Mouse (Mus musculus) heart, postnatal 4 days (tissue): Measurements from ENCODE around the gene Nav2. TPM values are rescaled to one million over a fixed set of nuclear protein-coding genes. Genes with fewer than 3 reads are reported as not detected.

Experiments
- DNase-seq: peaks from one replicate; pipeline ENCODE4 v3.0.0; 2021
- total RNA-seq, 2 experiments: library from RNA; stranded (reverse); gene quantifications; 2 replicates each; pipeline ENCODE4 v1.2.3; 2021

Gene Nav2
- total RNA-seq, 2 experiments from 2014 or later = 106 to 112 TPM

DNA sequence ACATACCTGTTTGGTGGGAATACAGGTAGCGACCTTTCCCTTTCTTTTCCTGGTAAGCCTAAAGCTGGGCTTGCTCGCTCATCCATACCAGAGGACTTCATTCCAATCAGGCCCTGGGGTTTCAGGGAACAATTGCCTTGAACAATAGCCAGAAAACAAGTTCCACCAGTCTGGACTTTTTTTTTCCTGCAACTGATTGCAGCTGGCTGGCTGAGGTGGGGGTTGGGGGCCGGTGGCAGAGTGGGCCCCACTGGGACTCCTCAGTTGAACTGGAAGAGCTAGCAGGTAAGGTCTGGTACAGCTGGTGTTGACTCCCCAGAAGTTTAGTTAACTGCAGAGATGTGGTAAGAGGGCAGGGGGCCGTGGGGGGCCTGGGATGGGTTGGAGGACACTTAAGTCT is 619.0 kb downstream of the Nav2 start:
- DNase-seq = no peak

DNA sequence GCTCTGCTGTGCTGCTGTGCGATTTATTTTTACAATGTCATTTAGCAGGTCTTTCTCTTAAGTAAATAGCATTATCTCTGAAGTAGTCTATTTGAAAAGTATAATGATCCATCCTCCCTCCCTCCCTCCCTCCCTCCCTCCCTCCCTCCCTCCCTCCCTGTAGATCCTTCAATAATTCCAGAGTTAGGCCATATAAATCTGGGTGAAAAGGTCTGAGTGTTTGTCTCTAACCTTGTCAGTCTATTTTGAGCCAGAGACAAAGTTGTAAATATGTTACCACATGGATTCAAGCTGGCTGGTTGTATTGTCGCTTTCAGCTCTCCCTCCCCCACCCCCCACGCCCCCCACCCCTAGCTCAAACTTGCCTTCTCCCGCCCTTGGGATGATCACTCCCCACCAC is 619.4 kb downstream of the Nav2 start:
- DNase-seq = no peak

DNA sequence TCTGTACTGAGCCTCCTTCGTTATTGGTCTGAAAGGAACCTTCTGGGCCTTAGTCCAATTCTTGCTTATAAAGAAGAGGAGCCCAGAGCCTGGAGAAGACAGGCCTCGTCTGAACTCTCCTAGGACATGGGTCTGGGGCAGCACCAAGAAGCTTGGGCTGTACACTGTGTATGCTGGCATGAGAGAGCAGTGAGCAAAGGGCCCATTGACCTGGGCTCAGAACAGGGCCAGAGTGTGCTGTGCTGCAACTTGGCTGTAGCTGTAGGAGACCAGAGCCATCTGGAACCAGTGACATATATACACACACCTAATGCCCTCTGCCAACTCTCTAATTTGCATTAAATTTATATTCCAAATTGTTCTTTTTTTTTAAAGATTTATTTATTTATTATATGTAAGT is 621.0 kb downstream of the Nav2 start:
- no peak for DNase-seq

DNA sequence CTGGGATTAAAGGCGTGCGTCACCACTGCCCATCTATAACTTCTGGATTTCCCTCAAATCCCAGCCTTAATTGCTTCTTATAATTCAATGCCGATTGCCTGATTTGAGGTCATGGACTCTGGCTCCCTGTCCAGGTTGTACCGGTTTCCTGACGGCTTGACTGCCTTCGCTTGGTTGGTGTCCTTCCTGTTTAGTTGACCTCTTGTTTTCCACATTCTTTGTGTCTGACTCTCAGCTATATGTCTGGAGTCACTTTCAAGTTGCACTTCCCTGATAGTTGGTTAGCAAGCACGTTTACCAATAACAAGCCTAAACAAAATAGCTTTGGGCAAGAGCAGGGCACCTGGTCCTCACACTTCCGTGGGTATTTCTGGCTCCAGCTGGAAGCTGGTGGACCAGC is 625.1 kb downstream of the Nav2 start:
- DNase-seq = no peak

DNA sequence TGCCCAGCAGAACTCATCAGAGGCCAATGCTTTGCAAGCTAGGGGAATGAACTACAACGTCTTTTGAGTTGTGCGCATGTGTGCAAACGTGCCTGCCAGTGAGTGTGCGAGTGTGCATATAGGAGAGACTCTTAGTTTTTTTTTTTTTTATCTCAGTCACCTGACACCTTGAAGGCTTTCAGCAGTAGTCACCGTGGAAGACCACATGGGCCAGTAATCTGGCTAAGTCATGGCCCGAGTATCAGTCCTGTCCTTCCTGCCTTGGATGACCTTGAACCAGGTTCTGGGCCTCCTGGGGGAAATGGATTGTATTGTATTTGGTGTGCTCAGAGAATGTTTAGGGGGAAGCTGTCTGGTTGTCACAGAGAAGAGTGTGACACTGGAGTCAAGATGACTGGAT is 625.7 kb downstream of the Nav2 start:
- DNase-seq = no peak

DNA sequence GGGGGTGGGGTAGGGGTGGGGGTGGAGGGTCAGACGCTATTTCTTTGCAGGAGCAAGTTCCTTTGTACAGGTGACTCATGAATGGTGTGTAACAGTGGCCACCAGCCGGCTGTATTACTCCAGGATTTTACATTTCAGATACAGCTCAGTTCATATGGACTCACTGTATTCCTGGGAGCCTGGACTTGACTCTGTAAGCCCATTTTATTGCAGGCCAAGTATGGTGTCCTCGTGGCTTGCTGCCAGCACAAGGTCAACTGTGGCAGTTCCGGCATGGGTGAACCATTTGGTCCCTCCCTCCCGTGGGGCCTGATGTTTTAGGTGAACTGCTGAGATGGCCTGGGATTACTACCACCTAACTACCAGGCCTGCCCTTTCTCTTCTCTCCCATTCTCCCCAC is 629.8 kb downstream of the Nav2 start:
- no peak for DNase-seq

DNA sequence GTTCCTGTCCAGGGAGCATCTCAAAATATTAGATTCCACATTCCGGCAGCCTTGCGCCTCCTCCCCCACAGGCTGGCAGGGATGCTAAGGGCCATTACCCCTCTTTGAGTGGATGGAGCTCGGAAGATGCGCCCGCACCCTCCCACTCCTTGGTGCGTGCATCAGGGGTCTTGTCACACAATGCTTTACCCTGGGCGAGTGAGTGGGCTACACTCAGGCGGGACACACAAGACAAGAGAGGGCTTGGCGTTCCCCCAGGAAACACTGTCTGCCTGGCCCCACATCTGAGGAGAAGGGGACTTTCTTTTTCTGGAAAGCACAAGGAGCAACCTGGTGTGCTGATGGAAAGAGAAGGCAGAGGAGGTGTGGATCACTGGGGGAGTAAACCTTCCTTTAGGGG is 631.7 kb downstream of the Nav2 start:
- DNase-seq = no peak

DNA sequence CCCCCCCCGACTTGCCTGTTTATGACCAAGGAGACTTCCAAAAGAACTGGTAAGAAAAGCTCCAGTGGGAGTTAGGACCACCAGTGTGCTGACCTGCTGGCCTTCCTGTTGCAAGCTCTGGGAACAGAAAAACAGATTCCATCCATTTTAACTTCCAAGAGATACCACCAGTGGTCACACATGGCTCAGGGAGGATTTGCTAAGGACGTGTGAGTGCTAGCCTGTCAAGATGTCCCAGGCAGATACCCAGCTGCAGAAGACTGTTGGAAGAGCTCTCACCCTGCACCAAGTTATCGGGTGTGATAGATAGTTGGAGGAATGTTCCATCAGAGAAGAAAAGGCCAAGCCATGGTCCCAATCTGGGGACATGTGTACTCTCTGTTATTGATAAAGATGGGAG is 633.6 kb downstream of the Nav2 start:
- no peak for DNase-seq

DNA sequence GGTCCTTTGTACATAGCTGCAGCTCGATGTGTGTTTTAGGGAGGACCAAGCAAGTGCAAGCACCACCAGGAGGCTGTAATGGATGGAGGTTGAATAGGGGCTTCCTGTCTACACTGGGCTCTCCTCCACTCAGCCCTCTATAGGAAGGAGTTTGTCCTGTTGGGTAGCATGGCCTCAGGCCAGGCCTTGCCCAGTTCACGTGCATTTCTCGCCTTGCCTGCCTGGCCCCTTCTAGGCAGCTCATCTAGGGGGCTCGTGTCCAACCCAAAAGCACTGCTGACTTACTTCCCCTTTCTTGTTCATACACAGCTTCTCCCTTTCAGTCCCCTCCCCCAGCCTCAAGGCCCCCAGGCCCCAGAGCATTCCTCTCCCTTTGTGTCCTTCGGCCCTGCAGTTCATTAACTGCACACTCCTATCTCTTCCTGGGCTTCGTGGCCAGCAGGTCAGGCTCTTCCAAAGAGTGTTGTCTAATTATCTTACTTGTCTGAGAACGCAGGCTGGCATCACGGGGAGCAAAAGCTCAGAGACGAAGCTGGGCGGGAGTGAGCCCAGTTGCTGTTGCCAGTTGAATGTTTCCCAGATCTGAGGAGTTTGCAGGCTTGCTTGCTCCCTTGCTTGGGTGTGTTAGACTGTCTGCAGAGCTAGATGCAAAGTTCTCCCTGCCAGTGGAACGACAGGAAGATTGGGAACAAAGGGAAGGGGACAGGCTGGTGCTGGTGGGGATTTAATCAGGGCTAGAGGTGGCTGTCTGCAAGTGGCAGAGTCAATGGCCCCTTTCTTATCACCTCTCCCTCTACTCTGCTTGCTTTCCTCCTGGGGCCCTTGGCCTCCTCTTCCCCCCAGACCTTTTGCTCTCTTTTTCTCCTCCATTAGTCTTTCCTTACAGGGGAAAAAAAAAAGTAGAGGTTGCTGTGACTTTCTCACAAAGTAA is 636.5 kb downstream of the Nav2 start:
- DNase-seq = no peak

DNA sequence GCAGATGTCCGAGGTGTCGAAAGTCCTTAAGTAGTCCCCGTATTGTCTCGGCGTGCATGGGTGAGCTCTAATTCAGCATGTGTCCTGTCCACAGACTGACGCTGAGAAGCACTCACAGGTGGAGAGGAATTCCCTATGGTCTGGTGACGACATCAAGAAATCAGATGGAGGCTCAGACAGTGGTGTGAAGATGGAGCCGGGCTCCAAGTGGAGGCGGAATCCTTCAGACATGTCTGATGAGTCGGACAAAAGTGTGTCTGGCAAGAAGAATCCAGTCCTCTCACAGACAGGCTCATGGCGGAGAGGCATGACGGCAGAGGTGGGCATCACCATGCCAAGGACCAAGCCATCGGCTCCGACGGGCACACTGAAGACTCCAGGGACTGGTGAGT is 637.2 kb downstream of the Nav2 start:
- no peak for DNase-seq

DNA sequence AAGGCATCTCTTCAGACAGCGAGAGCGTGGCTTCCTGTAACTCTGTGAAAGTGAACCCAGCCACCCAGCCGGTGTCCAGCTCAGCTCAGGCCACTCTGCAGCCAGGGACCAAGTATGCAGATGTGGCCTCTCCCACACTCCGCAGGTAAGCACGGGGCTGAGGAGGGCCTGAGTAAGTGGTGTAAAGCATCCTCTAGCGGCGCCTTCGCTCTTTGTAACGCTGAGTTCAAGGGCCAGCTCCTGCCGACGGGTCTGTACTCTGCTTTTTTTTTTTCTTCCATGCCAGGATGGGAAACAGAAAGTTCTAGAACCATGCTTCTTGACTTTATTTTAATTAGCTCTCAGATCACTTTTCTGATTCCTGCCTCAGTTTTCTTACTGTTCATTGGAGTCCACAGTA is 639.9 kb downstream of the Nav2 start:
- no peak for DNase-seq

DNA sequence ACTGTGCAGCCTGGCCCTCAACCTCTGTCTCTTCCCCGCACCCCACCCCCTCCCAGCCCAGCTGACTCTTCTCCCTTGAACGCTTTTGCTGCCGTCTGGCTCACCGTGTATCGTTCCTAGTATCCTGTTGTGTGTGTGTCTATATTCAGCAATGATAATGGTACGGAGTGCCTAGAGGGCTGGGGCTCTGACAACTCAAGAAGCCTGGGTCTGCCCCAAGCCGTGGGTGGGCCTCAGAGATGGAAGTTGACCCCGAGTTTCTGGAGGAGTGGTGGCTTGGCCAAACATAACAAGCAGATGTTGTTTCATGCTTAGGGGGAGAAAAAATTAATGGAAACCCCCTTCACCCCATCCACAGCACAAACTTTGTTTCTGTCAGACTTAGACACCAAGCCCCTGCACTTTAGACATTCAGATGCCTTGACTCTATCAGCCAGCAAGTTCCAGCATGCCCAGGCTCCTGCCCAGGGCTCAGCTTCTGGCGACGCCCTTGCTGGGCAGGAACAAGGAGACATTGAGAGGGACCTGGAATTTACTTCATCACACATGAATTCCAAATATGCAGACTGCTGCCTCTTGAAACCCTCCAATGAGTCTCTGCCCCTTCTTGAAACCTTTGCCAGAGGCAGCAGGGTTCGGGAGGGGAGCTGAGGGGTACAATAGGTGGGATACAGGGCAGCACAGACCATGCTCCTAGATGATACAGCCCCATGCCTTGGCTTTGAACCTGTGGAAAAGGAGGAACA is 644.9 kb downstream of the Nav2 start:
- DNase-seq = no peak

DNA sequence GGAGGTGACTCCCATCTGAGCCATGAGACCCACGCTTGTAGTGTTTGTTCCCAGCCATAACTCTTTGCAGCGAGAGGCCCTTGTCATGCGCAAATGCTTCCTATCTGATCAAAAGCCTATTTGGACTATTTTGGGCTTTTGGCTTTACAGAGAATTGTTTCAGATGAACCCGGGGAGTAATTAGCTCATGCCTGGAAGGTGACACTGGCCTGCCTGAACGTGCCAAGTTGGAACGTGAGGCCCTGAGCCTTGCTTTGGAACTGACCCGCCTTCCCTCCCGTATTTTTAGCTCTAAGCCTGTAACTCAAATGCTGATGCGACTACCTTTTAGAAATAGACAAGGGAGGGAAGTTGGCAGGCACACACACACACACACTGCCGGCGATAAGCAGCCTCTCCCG is 649.7 kb downstream of the Nav2 start:
- DNase-seq = peak; percentile 72

DNA sequence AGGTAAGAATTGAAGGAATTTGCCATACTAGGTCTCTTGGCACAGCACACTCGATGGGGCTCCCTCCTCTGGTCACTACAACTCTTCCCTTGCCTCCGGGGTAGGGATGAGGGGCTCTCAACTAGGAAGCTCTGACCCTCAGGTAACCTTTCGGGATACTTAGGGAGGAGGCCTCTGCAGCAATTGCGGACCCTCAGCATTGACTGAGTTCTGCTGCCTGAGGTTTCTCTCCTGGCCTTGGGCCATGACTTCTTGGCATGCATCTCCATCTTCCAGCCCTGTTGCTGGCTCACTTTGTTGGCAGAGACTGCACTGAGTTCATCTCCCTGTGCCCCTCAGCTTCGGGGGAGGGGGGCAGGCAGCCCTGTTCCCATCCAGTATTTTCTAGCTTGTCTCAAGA is 650.4 kb downstream of the Nav2 start:
- DNase-seq = peak; percentile 42

DNA sequence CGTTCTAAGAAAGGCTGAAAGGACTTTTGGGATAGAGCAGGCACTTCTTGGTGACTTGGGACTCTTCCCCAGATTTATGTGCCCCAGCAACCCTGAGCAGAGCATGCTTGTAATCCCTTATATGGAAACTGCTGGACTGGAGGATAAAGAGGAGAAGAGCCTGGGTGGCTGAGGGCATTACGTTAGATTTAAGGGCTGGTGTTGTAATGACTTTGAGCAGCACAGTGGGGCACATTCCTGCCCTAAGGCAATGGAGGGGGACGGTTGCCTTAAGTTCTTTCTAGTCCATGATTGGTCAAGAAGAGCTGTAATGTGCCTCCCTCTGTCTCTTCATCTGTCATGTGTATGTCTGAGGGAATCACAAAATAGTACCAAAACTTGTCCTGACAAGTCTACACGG is 651.5 kb downstream of the Nav2 start:
- no peak for DNase-seq

DNA sequence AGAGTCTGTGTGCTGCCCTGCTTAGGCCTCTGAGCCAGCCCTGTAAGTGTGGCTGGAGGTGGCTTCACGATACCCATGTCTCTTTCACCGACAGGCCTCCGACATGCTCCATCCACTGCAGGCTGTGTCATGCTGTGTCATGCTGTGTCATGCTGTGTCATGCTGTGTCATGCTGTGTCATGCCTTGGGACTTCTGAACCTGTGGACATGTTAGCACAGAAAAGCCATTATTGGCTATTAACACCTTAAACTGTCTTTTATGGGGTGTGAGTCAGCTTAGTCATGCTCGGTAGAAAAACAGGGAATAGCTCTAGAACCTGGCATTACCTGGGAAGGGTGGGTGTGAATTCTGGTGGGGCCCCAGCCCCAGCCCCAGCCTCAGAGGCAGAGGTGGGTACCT is 653.9 kb downstream of the Nav2 start:
- DNase-seq = no peak

DNA sequence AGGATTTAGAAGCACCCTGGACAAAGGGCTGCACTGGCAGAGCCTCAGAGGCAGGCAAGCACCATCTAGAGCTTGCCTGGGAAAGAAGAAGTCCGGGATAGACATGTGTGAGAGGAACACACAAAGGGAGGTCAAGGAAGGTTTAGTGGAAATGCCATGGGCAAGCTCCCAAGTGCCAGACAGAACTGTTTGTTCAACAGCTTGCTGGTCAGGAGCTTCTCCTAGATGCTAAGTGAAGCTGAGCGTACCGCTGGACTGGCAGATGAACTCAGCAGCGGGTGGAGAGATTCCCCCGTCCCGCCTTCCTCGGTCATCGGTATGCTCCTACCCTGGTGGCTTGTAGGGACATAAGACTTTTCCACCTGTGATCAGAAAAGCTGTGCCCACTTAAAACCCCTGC is 654.3 kb downstream of the Nav2 start:
- DNase-seq = peak; percentile 22

DNA sequence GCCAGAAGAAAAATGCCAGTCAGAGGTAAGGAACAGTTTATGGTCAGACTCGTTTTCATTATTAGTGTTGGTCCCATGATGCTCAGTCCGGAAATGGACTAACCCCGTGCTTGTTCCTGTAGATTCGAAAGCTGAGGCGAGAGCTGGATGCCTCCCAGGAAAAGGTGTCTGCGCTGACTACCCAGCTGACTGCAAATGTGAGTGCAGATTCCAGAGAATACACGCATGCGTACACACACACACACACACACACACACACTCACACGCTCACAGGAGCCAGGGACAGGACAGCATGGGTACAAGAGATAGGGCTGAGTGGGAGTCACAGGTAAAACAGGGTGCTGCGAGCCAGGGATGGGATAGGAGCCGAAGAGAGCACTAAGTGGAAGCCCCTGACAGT is 656.6 kb downstream of the Nav2 start:
- no peak for DNase-seq

DNA sequence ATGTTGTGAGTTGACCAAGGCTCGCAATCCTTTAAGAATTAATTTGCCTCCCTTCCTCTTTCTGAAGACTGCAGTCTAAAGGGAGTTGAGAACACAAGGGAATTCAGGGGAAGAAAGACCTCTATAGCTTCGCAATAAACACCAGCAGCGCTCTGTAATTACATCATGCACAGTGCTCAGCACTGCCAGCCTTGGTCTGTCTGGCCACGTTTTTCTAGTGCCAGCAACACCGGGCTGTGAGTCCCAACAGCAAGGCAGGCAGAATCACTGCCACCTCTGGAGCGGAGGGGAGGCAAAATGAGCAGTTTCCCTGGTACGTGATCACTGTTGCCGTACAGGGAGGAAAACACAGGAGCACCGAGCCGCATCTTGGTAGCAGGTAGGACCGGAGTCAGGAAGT is 657.3 kb downstream of the Nav2 start:
- no peak for DNase-seq

DNA sequence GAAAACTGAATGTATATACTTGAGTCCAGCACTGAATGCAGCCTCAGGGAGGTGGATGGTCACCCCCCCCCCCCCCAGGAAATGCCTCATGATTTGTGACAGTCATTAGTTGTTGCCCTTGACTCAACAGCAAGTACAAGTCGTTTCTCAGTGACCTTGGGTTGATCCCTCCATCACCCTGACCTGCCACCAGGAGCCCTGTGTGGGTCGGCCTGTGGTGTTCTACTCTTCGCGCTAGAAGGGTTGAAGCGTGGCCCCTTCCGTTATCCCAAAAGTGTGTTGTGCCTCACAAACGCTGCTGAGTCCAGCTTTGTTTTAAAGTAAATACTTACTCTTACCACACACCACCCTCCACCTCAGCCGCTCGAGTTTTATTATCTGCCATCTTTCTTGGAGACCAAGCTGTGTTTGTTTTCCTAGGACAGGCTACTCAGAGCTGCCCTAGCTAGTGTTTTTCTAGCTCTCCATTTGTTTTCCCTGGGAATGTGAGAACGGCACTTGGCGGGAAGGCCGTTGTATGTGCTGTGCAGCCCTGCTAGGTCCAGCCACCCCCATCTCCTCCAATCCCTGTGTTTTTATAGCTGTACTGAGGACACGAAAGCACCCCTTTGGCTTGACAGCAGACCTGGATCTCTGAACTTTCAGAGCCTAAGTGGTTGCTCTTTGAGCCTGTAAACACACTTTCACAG is 659.0 kb downstream of the Nav2 start:
- DNase-seq = no peak

DNA sequence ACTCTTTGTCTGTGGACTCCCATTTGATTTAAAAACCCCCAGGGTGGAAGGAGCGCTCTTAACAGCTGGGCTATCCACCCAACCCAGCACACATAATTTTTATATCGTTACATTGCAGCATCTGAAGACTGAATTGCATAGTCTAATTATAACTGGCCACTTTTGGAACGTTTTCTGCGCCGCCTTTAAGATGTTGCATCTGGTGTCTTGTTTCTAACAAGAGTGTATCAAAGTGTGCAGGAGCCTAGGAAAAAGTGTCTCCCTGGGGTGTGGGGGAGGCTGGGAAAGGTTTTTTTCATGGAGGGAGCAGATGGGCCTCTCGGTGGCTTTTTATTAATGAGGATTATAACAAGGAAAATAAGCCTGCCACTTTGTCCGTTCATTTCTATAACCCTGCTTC is 661.1 kb downstream of the Nav2 start:
- DNase-seq = no peak

DNA sequence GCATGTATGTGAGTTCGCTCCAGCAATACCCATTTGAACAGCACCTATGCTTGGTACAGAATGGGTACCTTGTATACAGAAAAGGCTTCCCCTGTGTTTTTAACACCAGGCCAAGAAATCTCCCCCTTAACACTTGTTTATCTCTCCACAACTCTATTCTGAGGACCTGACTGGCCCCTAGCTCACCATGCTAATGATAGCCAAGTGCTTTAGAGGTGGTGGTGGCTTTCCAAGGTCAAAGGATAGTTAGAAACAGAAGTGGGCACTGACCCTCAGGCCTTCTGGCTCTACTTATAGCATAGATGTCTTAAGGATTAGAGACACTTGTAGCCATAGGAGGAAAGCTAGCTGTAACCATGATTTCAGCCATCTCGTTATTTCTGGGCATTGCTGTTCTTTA is 663.1 kb downstream of the Nav2 start:
- DNase-seq = no peak

DNA sequence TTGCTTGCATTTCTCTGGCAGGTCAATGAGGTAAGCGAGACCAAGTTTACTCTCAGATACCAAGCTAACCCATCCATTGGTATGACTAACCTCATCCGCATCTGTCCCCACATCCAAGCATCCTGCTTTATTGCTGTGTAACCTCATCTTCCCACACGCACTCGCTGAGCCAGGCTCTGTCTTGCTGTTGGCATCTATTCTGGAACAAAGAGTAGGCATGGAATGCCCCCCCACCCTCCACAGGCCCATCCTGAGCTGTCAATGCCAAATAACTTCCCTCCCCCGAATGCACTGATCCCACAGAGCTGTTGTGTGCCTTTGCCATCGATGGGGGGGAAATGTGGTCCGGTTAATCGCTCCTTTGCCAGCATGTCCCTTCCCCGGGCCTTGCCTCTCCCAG is 666.7 kb downstream of the Nav2 start:
- DNase-seq = no peak

DNA sequence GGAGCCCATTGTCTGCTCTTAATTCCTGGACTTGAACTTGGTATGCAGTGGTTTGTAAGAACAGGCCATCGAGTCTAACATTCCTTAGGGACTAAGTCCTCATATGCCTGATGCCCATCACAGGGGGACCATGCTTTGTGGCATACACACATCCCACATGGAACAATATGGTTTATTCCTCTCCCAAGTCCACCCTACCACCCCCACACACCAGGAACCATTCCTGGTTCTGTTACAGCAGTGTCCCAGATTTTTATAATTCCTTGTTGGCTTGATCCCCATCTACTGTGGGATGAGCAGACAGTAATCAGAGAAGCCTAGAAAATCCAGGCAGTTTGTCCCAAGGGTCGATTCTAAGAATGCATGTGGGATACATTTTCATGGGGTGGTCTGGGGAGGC is 668.6 kb downstream of the Nav2 start:
- no peak for DNase-seq
